Mouse (Mus musculus) cortical plate, adult 2 months (tissue): Measurements from ENCODE around the gene Ntm.

ENCODE experiments used
- CTCF ChIP-seq: fragments of 200-500 bp; IDR thresholded peaks from 2 replicates; pipeline ENCODE4 v1.5.1; 2011; ENCODE audit warnings: mild to moderate bottlenecking, control low read depth, low read length; ENCODE audit not compliant: insufficient read depth; ENCODE audit errors: extremely low read depth
- POLR2A ChIP-seq: fragments of 200-500 bp; IDR thresholded peaks from 2 replicates; pipeline ENCODE4 v1.6.1; 2011; ENCODE audit warnings: mild to moderate bottlenecking, low read length, control low read depth; ENCODE audit not compliant: insufficient read depth; ENCODE audit errors: extremely low read depth

- no peak for TF ChIP-seq CTCF
- no peak for TF ChIP-seq POLR2A
These were observed 963.0 kb downstream of the Ntm start for GRCm38 (mm10) chr9:28999951-29000351.
